Mouse (Mus musculus): ENCODE measurements around the gene Coro1b.

The Coro1b gene

DNA sequence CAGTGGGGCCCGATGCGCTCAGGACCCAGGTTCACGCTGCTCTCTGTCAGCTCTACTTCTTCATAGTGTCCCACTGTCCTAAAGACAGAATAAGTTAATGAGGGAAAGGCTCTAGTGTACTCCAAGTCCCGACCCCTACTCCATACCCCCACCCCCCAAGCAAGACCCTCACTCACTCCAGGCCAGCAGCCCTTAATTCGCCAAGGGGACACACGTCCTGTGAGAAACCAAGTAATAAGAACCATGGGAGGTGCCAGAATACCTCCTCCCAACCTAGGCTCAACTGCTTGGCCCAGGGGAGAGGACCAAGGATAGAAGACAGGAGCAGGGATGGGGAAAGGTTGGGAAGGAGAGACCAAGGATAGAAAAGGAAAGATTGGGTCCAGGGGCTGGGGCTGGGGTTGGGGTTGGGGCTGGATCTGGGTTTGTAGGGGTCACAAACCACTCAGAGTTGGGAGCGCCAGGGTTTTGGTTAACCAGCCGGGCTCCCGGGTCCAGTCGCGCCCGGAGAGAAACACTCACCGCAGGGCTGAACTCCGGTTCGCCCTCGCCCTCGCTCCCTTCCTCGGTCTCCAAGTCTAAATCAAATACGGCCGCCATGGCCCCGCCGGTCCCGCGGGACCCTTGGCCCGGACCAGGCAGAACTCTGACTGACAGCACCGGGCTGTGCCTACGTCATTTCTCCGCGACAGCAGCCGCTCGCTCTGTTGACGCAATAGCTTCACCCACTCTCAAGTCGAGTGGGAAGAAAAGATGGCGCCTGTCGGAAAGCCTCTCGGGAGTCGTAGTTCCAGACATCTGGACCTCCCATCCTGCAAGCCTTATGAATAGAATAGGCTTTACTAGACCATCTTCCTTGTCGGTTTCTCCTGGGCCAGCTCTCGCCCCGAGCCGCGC is 14.5 kb downstream of the Coro1b start, which contains the start of gene Rps6kb2:
TSS of gene Rps6kb2 (minus strand) at position 709 of the 897 bp plus-strand sequence.
- DNase-seq: peak; percentile 98

- no peak for DNase-seq
Measured at GRCm38 (mm10) chr19:4163543-4163887, 15.1 kb downstream of the Coro1b start.

DNA sequence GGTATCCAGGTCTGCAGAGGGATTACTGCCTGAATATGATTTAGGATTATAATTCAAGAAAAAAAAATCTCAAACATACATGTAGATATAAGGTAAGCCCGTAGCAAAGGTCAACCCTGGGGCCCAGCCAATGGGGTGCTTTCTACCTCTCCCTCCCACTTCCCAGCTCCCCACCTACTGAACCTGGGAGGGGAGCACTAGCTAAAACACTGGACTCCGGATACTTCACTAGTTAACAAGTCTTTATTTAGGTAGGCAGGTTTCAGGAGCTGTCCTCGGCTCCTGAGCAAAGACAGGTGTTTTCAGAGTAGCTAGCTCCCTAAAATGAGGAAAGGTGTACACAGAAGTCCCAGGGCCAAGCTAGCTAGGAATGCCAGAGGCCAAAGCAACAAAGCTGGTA is 15.7 kb downstream of the Coro1b start:
- no peak for DNase-seq

DNA sequence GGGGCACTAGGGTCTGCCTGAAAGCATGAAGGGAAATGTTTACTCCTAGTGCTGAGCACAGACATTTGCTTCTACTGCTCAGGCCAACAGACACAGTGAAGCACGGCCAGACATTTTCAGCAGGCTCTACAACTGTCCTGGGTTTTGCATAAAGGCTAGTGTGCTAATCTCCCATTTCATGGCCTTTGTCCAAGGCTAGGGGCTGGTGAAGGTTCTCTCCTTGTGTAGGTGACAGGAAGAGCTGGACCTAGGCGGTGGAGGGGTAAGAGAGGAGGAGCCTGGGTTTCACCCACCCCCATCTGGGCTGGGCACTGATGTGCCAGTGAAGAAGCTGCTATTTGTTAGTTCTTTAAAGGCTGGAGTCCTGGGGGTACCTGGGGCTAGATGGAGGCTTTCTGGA is 16.3 kb downstream of the Coro1b start:
- no peak for DNase-seq

DNA sequence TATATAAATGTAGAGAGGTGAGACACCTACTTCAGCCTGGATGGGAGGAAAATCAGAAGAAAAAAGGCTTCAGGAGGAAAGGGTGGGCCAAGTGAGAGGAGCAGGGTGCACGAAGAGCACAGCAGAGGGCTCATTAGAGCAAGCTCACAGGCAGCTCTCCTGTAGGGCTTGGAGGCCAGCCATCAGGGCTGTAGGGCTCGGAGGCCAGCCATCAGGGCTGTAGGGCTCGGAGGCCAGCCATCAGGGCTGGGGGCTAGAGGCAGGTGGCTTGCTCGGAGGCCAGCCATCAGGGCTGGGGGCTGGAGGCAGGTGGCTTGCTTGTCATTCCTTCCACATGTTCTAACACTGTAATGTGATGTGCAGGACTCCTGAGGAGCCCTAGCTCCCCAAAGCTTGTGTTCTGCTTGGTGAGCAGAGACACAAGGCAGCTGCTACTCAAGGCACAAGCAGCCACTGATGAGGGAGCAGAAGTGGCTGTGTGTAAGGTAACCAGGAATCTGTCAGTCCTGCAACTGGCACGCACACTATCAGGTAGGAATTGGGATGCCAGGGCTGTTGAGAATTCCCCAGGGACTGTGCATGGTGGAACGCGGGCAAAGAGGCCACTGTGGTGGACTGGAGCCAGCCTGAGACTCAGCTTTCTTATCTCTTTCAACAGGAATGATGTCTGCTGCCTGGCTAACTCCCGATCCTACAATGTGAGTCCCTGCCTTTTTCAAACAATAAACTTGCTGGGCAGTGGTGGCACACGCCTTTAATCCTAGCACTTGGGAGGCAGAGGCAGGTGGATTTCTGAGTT is 18.5 kb downstream of the Coro1b start:
- no peak for DNase-seq

DNA sequence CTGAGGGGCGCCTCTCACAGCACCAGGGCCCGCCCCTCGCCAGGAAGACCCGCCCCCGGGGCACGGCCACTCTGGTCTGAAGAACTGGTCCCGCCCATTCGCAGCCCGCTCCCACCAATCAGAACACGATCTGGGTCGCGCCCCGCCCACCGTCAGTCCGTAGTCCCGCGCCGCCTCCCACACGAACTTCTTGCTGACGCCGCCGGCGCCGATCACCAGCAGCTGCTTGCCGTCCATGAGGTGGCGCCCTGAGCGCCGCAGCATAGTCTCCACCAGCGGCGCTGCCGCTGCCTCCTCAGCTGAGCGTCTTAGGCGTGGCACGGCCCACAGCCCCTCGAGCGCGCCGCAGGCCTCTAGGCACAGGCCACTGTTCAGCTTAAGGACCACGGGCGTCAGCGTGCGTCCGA is 21.0 kb downstream of the Coro1b start:
- DNase-seq: peak; percentile 100

DNA sequence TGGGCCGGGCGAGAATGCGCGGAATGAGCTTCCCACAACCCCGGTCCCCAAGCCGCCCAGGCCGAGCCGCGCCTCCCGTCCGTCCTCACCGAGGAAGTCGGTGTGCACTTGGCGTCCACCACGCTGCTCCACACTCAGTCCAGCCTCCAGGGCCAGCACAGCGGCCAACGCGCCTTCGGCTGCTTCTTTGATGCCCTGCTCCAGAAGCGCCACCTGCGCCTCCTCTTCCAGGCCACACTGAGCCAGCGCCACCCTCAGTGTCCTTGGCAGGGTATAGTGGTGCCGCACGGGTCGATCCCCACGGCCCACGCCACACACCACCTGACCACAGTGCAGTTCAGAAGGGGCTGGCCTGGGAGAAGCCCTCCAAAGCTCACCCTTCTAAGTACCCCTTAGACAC is 21.4 kb downstream of the Coro1b start:
- DNase-seq: no peak

DNA sequence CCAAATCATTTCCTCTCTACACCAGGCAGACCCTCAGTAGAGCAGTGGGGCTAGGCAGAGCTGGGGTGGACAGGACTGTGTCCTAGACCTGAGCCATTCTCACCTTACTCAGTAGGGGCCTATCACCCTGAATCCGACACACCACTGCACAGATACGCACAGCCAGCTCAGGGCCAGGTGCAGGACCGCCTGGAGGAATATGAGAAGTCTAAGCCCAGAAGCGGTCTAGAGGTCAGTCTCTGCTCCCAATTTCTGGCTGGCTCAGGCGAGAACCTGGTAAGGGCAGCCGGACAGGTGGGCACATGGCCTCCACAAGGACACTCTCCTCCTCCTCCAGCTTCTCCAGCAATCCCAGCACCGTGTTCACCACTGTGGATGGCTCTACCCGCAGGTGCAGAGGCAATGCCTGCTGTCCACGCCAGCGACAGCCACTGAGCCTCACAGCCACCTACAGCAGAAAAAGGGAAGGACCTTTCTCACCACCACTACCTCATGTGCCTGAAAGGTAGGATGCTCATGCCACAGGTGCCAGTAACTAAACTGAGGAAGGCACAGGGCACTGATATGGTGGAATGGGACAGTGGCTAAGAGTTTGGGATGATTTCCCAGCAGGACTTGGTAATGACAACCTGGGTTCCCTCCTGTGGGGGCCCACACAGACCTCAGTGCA is 22.4 kb downstream of the Coro1b start:
- DNase-seq: no peak

- no peak for DNase-seq
Measured at GRCm38 (mm10) chr19:4171393-4172290, 23.2 kb downstream of the Coro1b start.

- no peak for DNase-seq
Measured at GRCm38 (mm10) chr19:4172925-4173324, 24.5 kb downstream of the Coro1b start.

GRCm38 (mm10) chr19:4175368-4175947 is 27.0 kb downstream of the Coro1b start, which contains the start of gene Carns1:
TSS of gene Carns1 (minus strand) at chr19:4175479.
- no peak for DNase-seq

- DNase-seq: no peak
Measured at GRCm38 (mm10) chr19:4180411-4180810, 32.0 kb downstream of the Coro1b start.

- peak; percentile 54 for DNase-seq
Measured at GRCm38 (mm10) chr19:4181892-4182291, 33.5 kb downstream of the Coro1b start.

DNA sequence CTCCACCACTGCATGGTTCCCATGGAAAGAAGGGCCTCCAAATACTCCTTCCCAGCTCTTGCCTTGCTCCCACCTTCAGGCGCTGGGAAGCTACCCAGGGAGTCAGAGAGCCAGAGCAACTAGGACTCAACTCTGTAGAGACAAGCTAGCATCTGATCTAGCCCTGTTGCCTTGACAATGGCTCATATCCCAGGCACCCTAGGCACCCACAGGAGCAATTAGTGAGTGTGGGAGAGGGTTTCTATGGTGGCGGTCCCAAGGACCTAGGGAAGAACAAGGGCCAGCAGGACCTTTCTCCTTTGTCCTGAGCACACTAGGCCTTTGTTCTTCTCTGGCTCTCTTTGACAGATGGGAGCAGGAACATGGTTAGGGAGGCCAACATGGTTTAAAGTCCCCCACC is 35.3 kb downstream of the Coro1b start:
- no peak for DNase-seq

GRCm38 (mm10) chr19:4184976-4185975 is 36.9 kb downstream of the Coro1b start:
- DNase-seq: no peak

DNA sequence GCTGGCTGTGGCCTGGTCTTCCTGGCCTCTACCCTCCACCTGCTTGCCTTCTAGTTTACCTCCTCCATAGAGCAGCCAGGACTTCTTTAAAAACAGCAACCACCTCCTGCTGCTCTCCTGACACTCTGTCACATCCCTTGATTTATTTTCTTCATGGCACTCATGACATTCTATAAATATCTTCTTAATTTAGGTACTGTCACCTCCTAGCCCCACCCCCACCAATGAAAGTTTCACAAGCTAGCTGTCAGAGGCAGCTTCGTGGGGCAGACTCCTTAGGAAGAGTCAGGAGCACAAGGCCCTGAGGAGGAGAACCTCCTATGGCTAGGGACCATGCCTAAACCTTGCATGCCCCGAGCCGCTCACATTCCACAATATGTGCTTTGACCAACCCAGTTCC is 38.9 kb downstream of the Coro1b start:
- DNase-seq: no peak

DNA sequence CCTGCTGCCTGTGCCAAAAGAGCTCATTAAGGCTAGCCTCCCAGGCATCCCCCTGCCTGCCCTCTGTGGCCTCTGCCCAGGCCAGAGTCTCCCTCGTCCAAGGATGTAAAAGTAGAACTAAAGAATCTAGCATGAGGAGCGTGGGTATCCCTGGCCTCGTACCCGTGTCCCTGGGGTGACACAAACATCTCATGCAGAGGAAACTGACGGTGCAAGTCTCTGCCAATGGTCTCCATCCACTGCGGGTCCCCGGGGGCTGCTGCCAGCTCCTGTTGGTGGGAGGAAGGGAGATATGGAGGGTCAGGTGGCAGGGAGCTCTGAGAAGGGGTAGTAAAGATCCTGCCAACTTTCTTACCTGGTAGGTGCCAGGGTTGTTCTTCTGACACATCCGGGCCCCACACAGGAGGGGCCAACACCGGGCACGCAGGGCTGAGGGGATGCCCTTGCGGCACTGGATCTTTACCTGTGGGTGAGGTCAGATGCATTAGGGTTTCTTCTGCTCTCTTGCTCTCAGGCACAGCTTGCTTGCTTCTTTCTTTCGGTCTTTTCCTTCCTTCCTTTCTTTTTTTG is 40.7 kb downstream of the Coro1b start:
- DNase-seq: no peak

GRCm38 (mm10) chr19:4190831-4191334 is 42.5 kb downstream of the Coro1b start, which contains the start of gene Tbc1d10c:
TSS of gene Tbc1d10c (minus strand) at chr19:4191284.
- DNase-seq: peak; percentile 40

DNA sequence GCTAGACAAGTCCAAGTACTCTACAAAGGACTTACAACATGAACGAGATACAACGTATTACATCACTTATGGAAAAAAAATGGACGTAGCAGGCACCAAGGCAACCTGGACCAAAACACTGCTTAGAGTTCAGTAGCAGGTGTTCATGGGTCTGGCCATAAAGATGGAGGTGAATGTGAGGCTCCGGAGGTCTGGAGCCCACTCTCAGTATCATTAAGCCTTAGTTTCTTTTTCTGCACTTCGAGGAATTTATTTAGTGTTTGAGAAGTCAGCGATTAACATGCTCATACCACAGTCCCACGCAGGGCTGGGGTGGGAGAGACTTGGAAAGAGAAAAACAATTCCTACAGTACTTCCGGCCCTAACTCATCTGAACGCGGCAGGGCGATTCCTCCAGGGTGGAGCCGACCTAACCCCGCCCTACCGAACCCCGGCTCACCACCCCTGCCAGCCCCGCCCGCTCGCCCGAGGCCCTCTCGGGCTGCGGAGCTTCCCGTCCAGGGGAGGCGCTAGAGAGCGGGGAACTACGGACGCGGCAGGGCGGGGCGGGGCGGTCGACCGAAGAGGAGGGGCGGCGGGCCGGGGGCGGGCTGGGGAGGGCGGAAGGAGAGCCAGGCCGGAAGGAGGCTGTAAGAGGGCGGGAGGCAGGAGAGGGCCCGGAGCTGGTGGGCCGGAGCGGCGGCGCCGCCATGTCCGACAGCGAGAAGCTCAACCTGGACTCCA is 43.3 kb downstream of the Coro1b start, which contains the start of gene Ppp1ca:
TSS of gene Ppp1ca (plus strand) at position 538 of the 723 bp plus-strand sequence.
- DNase-seq: peak; percentile 97
